Mouse (Mus musculus): Measurements from ENCODE around the gene Trim8. TPM values are rescaled to one million over a fixed set of nuclear protein-coding genes. Genes with fewer than 3 reads are reported as not detected.

Trim8 gene
- total RNA-seq, 4 experiments from 2014 or later, result 22.0 to 24.0 (median 22.7) TPM

- DNase-seq (ENCODE audit: low spot score in 2 of 2), result no peak
Observed at GRCm38 (mm10) chr19:46479306-46480075, 22.0 kb upstream of the Trim8 start.

DNA sequence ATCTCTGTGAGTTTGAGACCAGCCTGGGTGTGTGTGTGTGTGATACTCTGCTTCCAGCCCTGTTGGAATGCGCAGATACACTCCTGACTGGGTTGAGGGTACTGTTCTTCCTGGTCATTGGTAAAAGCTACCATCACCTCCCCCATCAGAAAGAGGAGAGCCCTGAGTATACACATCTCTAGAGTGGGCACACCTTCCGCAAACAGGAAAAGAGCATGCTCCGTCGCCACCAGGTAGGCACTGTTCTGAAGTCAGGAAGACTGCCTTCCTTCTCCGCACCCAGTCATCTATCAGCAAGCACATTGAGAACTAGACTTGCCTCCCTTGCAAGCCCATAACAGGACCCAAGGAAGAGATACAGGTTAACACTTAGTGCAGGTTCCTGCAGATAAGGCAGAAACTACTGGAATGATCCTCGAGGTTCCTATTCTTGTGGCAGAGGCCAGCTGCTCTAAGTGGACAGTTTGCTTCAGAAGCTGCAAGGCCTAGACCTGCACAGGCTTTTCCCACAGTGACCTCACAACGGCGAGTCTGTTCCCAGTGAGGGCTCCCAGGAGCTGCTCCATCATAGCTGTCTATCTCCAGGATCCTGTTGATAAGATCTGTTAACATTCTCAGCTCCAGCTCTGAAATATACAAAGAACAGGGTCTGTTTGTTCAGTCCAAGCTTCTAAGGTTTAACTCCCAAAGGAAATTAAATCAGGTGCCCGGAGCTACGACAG is 20.7 kb upstream of the Trim8 start:
- DNase-seq (ENCODE audit: low spot score in 2 of 2), result no peak

DNA sequence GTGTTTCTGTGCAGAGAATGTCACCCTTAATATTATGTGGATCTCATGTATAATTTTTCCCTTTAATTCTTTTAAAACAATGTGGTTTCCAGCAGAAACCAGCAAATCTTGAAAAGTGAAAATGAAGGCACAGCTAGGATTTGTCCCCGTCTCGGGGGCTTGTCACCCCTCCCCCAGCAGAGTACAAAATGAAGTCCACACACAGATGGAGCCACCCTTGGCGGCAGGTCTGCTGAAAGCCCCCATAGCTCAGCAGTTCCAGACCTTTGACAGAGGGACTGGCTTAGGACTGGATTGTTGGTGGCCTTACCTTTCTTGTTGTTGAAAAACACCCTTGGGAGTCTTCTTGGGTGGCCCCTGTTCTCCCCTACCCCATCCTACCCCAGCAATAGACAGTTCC is 20.1 kb upstream of the Trim8 start:
- no peak for DNase-seq (ENCODE audit: low spot score in 2 of 2)

GRCm38 (mm10) chr19:46481756-46482155 is 19.7 kb upstream of the Trim8 start:
- DNase-seq (ENCODE audit: low spot score in 2 of 2), result no peak

DNA sequence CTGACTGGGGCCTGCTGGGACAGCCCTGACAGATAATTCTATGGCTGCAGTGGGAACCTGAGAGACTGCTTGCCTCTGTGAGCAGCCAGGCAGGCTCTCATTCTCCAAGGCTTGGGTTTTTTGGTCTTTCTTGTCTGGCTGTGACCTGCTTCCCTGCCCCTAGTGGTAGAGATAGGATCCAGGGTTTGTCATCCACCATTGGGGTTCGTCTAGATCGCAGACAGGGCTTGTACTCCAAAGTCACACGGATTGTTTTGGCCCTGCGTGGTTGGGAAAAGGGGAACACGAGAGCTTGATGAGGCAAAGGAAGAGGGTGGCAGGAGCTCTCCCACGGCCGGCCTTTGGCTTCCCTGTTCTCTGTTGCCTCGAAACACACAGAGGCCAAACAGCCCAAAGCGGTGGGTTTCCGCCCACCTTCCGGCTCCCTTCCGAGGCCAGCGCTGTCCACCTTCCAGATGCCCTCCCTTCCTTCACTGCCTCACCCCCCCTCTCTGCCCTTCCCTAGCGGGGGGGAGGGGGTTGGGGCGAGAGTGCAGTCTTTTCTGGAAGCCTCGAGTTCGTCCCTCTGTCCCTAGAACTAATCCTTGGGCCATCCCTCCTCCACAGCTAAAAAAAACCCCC is 18.5 kb upstream of the Trim8 start:
- no peak for DNase-seq (ENCODE audit: low spot score in 2 of 2)

- DNase-seq (ENCODE audit: low spot score in 2 of 2), result no peak
Observed at GRCm38 (mm10) chr19:46483701-46484328, 17.7 kb upstream of the Trim8 start.

DNA sequence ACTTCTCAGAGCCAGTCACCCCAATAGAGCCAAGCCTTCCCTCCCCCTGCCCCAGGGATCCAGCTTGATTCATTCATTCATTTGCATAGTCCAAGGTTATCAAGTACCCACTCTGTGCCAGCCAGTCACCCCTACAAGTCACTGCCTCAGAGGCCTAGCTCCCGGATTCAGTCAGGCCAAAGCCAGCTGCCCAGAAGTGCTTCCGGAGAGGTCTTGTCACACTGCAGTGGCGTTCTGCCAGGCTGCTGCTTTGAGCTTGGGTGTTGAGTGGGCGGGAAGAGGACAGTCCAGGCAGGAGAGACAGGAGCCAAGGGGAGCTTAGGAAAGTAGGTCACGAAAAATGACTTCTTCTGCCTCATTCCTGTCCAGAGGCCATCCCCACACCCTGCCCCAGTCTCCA is 17.0 kb upstream of the Trim8 start:
- peak; percentile 44 to 55 for DNase-seq (ENCODE audit: low spot score in 2 of 2)

GRCm38 (mm10) chr19:46485847-46486246 is 15.7 kb upstream of the Trim8 start:
- no peak for DNase-seq (ENCODE audit: low spot score in 2 of 2)

DNA sequence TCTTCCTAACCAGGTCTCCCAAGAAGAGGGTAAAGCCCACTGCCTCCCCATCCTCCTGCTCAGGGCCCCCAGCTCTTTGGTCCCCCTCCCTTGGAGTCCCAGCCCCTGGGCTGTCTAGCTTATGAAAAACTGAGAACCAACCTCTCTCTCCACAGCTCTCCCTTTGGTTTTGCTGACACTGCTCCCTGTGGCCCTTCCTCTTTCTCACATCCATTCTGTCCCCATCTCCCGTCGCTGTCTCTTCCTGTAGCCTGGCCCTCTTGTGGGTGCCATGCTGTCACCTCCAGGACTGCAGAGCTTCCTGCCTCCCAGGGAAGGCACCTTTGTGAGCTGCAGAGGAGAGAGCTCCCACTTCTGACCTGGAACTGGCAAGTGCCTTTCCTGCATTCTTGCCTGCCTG is 14.8 kb upstream of the Trim8 start:
- no peak for DNase-seq (ENCODE audit: low spot score in 2 of 2)

GRCm38 (mm10) chr19:46489448-46489847 is 12.1 kb upstream of the Trim8 start:
- no peak for DNase-seq (ENCODE audit: low spot score in 2 of 2)

- no peak for DNase-seq (ENCODE audit: low spot score in 2 of 2)
Observed at GRCm38 (mm10) chr19:46490634-46491033, 10.9 kb upstream of the Trim8 start.

DNA sequence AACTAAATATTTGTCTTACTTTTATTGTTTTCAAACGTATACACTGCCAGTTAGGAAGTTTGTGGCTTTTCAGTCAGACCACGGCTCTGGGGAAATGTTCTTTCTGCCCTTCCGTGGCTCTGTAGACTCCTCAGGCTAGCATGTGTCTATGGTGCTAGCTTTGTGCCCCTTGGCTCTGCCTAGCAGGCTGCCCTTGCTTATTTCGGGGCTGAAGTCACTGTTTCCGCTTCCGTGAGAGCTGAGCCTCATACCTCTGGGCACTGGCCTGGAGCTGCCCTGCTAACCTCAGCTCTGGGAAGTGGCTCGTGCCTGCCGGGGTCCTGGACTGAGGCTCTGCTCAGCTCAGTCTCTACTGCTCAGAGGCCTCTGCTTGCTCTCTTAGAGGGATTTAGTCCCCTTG is 6.4 kb upstream of the Trim8 start:
- DNase-seq (ENCODE audit: low spot score in 2 of 2), result no peak

- no peak for DNase-seq (ENCODE audit: low spot score in 2 of 2)
Observed at GRCm38 (mm10) chr19:46497230-46497629, 4.3 kb upstream of the Trim8 start.

DNA sequence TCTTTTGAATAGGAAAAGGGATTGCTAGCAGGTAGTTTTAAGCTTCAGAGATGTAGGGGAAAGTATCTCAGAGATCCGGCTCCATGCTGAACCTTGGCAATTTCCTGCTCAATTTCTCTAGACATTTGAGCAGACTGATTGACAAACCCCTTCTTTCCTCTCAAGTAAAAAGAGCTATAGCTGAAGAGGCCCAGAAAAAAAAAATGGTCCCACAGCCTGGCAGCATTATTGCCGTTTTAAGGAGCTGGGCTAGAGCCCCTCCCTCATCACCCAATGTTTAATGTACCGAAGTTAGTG is 2.0 kb upstream of the Trim8 start:
- no peak for DNase-seq (ENCODE audit: low spot score in 2 of 2)

- peak; percentile 95 to 97 for DNase-seq (ENCODE audit: low spot score in 2 of 2)
Observed at GRCm38 (mm10) chr19:46499836-46500580, 1.5 kb upstream of the Trim8 start.

DNA sequence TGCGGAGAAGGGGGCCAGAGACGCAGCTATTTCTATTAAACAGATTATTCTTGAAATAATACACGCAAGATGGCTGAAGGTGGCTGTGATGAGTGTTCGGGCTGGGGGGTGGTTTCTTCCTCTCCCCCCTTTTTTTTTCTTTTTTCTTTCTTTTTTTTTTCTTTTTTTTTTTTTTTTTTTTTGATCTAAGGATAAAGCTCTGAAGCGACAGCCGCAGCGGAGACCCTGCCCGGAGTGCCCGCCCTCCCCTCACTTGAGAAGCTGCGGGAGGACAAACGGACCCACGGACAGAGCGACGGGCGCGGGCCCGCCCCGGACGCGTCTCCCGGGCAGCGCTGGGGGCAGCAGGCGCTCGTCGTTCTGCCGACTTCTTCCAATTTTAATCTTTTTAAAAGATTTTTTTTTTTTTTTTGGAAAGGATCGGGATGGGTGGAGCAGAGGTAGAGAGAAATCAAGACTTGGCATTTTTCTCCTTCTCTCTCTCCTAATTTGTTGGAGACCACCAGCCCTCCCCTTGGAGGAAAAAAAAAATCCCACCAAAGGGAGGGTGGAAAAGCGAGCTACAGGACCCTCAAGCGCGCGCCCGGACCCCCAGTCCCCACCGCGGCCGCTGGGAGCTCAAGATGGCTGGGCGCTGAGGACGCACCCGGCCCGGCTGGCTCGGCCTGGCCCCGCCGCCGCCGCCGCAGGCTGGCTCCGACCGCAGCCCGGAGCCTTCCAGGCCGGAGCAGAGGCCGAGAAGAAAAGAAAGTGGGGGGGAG is 741 bp upstream of the Trim8 start:
- peak; percentile 46 to 65 for DNase-seq (ENCODE audit: low spot score in 2 of 2)

DNA sequence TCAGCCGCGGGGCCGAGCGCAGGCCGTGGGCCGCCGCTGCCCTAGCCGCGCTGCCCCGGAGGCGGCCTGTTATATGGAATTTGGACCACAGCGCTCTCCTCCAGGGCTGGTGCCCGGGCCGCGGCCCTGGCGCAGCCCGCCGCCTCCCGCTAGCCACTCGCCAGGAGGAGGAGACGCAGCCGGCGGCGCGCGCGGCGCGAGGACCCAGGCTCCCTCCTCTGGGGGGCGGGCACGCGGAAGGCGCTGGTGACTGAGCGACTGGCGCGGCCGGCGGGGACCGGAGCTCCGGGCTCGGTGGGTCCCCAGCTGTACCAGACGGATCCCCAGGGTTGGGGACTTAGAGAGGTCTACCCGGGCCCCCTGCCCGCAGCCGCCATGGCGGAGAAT is 560 bp downstream of the Trim8 start:
- DNase-seq (ENCODE audit: low spot score in 2 of 2), result peak; percentile 75 to 83

GRCm38 (mm10) chr19:46502471-46503166 is 1.1 kb downstream of the Trim8 start:
- peak; percentile 59 to 79 for DNase-seq (ENCODE audit: low spot score in 2 of 2)

DNA sequence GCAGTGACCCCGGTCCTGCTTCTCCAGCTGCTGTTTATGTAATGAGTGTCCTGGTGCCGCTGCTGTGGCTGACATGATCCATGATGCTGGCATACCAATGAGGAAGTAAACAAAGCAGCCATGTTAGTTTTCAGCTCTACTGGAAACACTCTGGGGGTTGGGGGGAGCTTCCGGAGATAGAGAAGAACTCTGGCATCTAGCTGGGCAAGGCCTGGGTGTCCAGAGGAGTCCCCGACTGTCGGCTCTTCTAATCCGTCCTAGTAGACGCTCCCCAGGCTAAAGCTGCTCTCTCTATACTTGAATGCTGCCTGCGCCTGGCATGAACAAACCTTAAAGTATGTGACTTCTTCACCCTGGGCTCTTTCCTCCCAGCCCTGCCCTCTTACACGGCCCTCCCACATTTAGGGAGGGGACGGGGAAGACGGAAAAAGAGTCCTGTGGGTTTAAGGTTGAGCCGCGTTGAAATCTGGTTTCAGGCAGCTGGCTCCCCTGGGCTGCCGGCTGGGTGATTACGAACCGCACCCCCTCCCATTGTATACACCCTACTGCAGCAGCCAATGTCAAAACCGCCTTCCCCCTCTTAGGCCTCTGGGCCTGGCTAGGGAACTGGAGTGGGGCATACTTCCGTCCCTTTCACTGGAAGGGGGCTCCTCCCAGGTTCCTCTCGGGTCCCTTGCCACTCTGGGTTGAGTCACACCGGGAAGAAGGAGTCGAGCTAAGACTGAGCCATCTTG is 2.0 kb downstream of the Trim8 start:
- peak; percentile 55 to 65 for DNase-seq (ENCODE audit: low spot score in 2 of 2)

Measured in gastrocnemius, adult 8-10 months (tissue).